Mouse (Mus musculus) heart, postnatal 0 days (tissue): ENCODE data around the gene Sema7a. TPM values are rescaled to one million over a fixed set of nuclear protein-coding genes. Genes with fewer than 3 reads are reported as not detected.

Experiments
- ATAC-seq: fragments of 200-750 bp; cut with Nextera tagmentation; 2 replicates; pipeline ENCODE4 v1.8.0; 2017; ENCODE audit warnings: low read depth, moderate number of reproducible peaks, moderate library complexity; ENCODE audit not compliant: insufficient read depth
- DNase-seq: peaks from one replicate; pipeline ENCODE4 v3.0.0-alpha.2; 2016; ENCODE audit warnings: low spot score
- H3K27ac ChIP-seq: fragments of 300-500 bp; sonication (generic); 2 replicates; pipeline ENCODE4 v1.5.1; 2014; ENCODE audit warnings: low read depth, mild to moderate bottlenecking
- H3K27me3 ChIP-seq: fragments of 300-500 bp; sonication (generic); 2 replicates; pipeline ENCODE4 v1.6.1; 2014; ENCODE audit warnings: low read length, mixed read lengths; ENCODE audit not compliant: control insufficient read depth, insufficient read depth
- H3K36me3 ChIP-seq: fragments of 300-500 bp; sonication (generic); replicated peaks from 2 replicates; pipeline ENCODE4 v1.6.1; 2014; ENCODE audit warnings: low read length, mixed read lengths; ENCODE audit not compliant: control insufficient read depth, insufficient read depth
- H3K4me1 ChIP-seq: fragments of 300-500 bp; sonication (generic); 2 replicates; pipeline ENCODE4 v1.6.1; 2014; ENCODE audit warnings: antibody characterized with exemption; ENCODE audit not compliant: control insufficient read depth, insufficient read depth
- H3K4me2 ChIP-seq: fragments of 300-500 bp; sonication (generic); 2 replicates; pipeline ENCODE4 v1.6.1; 2014; ENCODE audit warnings: low read depth, mild to moderate bottlenecking, low read length, moderate library complexity
- H3K4me3 ChIP-seq: fragments of 300-500 bp; sonication (generic); 2 replicates; pipeline ENCODE4 v1.5.1; 2014; ENCODE audit warnings: low read depth, low read length
- H3K9ac ChIP-seq: fragments of 300-500 bp; sonication (generic); replicated peaks from 2 replicates; pipeline ENCODE4 v1.6.1; 2014; ENCODE audit warnings: low read depth, low read length, mixed read lengths
- H3K9me3 ChIP-seq: fragments of 300-500 bp; sonication (generic); replicated peaks from 2 replicates; pipeline ENCODE4 v1.6.1; 2016; ENCODE audit warnings: low read length; ENCODE audit not compliant: control insufficient read depth
- CTCF ChIP-seq: IDR thresholded peaks from 2 replicates; pipeline ENCODE4 v1.5.1; 2016; ENCODE audit warnings: antibody characterized with exemption, control low read depth, low read depth
- EP300 ChIP-seq: IDR thresholded peaks from 2 replicates; pipeline ENCODE4 v1.6.1; 2016; ENCODE audit warnings: antibody characterized with exemption, low read depth
- whole genome bisulfite sequencing: fragments of 180-500 bp; shearing (Covaris S2); extraction: QIAGEN DNeasy Blood & Tissue Kit; methylation state at CpG from one replicate; pipeline ENCODE4 v1.1.7; 2014; 5-methylcytosine and 5-hydroxymethylcytosine counted together
- polyA plus RNA-seq: library from polyadenylated mRNA; unstranded; fragments of >200 nt; fragmentation: Nextera tagmentation; extraction: Ambion mirVana; gene quantifications from 2 replicates; pipeline ENCODE4 v1.2.1, GENCODE M21; 2015
- total RNA-seq: library from RNA; depleted of rRNA; stranded (reverse); fragments of >200 nt; gene quantifications from 2 replicates; pipeline ENCODE4 v1.2.3, GENCODE M21; 2014; ENCODE audit warnings: low replicate concordance

The Sema7a gene
- total and polyA plus RNA-seq, 2 experiments from 2014 or later: 1.2 to 16.8 TPM

GRCm38 (mm10) chr9:57921491-57922060, 18.3 kb upstream of the Sema7a start:
- H3K36me3 ChIP-seq: peaks cover 81% of the 10 kb centered on the region
- WGBS: 88% methylated on average over 9 of the region's 9 CpGs
- no peak overlapping the region for H3K27ac ChIP-seq
- no peak overlapping the region for H3K4me3 ChIP-seq
- ATAC-seq (no peak), DNase-seq (no peak)
- no peaks in the 10 kb centered on the region for H3K9me3 ChIP-seq
- TF ChIP-seq CTCF (no peak), EP300 (no peak)
- no peaks in the 10 kb centered on the region for H3K4me1 ChIP-seq
- H3K9ac ChIP-seq: no peak overlapping the region
- no peaks in the 10 kb centered on the region for H3K27me3 ChIP-seq
- no peak overlapping the region for H3K4me2 ChIP-seq

GRCm38 (mm10) chr9:57922381-57922780, 17.5 kb upstream of the Sema7a start:
- no peaks in the 10 kb centered on the region for H3K27me3 ChIP-seq
- no peak overlapping the region for H3K9ac ChIP-seq
- no peak overlapping the region for H3K4me2 ChIP-seq
- H3K4me1 ChIP-seq: no peaks in the 10 kb centered on the region
- H3K4me3 ChIP-seq: no peak overlapping the region
- H3K9me3 ChIP-seq: no peaks in the 10 kb centered on the region
- H3K27ac ChIP-seq: no peak overlapping the region
- WGBS: 97% methylated on average over 5 of the region's 5 CpGs
- ATAC-seq (no peak), DNase-seq (no peak)
- peaks cover 87% of the 10 kb centered on the region for H3K36me3 ChIP-seq
- TF ChIP-seq EP300 (no peak), CTCF (no peak)

GRCm38 (mm10) chr9:57923046-57923445, 16.9 kb upstream of the Sema7a start:
- Histone ChIP-seq H3K9ac (no peak overlapping the region), H3K36me3 (peaks cover 87% of the 10 kb centered on the region), H3K4me1 (no peaks in the 10 kb centered on the region), H3K27me3 (no peaks in the 10 kb centered on the region), H3K4me3 (no peak overlapping the region), H3K4me2 (no peak overlapping the region), H3K27ac (no peak overlapping the region), H3K9me3 (no peaks in the 10 kb centered on the region)
- 95% methylated on average over 3 of the region's 3 CpGs for WGBS
- no peak for ATAC-seq
- no peak for DNase-seq
- TF ChIP-seq EP300 (no peak), CTCF (no peak)

GRCm38 (mm10) chr9:57931166-57931767, 8.6 kb upstream of the Sema7a start:
- ATAC-seq: no peak
- no peaks in the 10 kb centered on the region for H3K9me3 ChIP-seq
- H3K4me3 ChIP-seq: no peak overlapping the region
- no peak overlapping the region for H3K27ac ChIP-seq
- H3K27me3 ChIP-seq: no peaks in the 10 kb centered on the region
- H3K4me1 ChIP-seq: no peaks in the 10 kb centered on the region
- H3K36me3 ChIP-seq: peaks cover 38% of the 10 kb centered on the region
- H3K4me2 ChIP-seq: no peak overlapping the region
- DNase-seq: no peak
- H3K9ac ChIP-seq: no peak overlapping the region
- 58% methylated on average over 5 of the region's 5 CpGs for WGBS
- TF ChIP-seq EP300: no peak
- no peak for TF ChIP-seq CTCF

GRCm38 (mm10) chr9:57932253-57932652, 7.7 kb upstream of the Sema7a start:
- TF ChIP-seq CTCF: no peak
- no peak for TF ChIP-seq EP300
- no peak overlapping the region for H3K27ac ChIP-seq
- 56% methylated on average over 3 of the region's 3 CpGs for WGBS

More at GRCm38 (mm10) chr9:57932253-57932652, 7.7 kb upstream of the Sema7a start:
- 0 out of 2 replicates have a peak, but pooled peaks cover 3% of the 10 kb centered on the region for H3K27me3 ChIP-seq
- H3K4me2 ChIP-seq: no peak overlapping the region
- peaks cover 30% of the 10 kb centered on the region for H3K36me3 ChIP-seq
- ATAC-seq (no peak), DNase-seq (no peak)
- no peak overlapping the region for H3K4me3 ChIP-seq
- H3K4me1 ChIP-seq: no peaks in the 10 kb centered on the region
- H3K9ac ChIP-seq: no peak overlapping the region
- H3K9me3 ChIP-seq: no peaks in the 10 kb centered on the region
